Mouse (Mus musculus) embryonic facial prominence, embryonic 12.5 days (tissue): ENCODE measurements at regions not wholly inside any gene's neighbourhood (a gene's known extent, or its start where the extent isn't known, plus 50 kb on each side); places are given as distances from the start of the nearest gene placed in this dataset.

Source experiments
- ATAC-seq: fragments of 200-750 bp; cut with Nextera tagmentation; 2 replicates; pipeline ENCODE4 v1.8.0; 2017; ENCODE audit not compliant: insufficient number of reproducible peaks, insufficient read depth, low FRiP score, low TSS enrichment
- H3K27ac ChIP-seq: fragments of 300-500 bp; sonication (generic); 2 replicates; pipeline ENCODE4 v1.5.1; 2016; ENCODE audit warnings: mild to moderate bottlenecking
- H3K27me3 ChIP-seq: fragments of 300-500 bp; sonication (generic); 2 replicates; pipeline ENCODE4 v1.6.1; 2016; ENCODE audit warnings: mild to moderate bottlenecking, moderate library complexity
- H3K36me3 ChIP-seq: fragments of 300-500 bp; sonication (generic); 2 replicates; pipeline ENCODE4 v1.6.1; 2016; ENCODE audit warnings: mild to moderate bottlenecking
- H3K4me1 ChIP-seq: fragments of 300-500 bp; sonication (generic); 2 replicates; pipeline ENCODE4 v1.6.1; 2016
- H3K4me2 ChIP-seq: fragments of 300-500 bp; sonication (generic); replicated peaks from 2 replicates; pipeline ENCODE4 v1.6.1; 2016; ENCODE audit warnings: mild to moderate bottlenecking, moderate library complexity
- H3K4me3 ChIP-seq: fragments of 300-500 bp; sonication (generic); 2 replicates; pipeline ENCODE4 v1.5.1; 2016; ENCODE audit warnings: mild to moderate bottlenecking
- H3K9ac ChIP-seq: fragments of 300-500 bp; sonication (generic); 2 replicates; pipeline ENCODE4 v1.6.1; 2016; ENCODE audit warnings: mild to moderate bottlenecking, moderate library complexity
- H3K9me3 ChIP-seq: fragments of 300-500 bp; sonication (generic); 2 replicates; pipeline ENCODE4 v1.6.1; 2016; ENCODE audit warnings: mild to moderate bottlenecking, moderate library complexity
- WGBS: fragments of 180-500 bp; shearing (Covaris S2); methylation state at CpG from one replicate; pipeline ENCODE4 v1.1.7; 2016; 5-methylcytosine and 5-hydroxymethylcytosine counted together

DNA sequence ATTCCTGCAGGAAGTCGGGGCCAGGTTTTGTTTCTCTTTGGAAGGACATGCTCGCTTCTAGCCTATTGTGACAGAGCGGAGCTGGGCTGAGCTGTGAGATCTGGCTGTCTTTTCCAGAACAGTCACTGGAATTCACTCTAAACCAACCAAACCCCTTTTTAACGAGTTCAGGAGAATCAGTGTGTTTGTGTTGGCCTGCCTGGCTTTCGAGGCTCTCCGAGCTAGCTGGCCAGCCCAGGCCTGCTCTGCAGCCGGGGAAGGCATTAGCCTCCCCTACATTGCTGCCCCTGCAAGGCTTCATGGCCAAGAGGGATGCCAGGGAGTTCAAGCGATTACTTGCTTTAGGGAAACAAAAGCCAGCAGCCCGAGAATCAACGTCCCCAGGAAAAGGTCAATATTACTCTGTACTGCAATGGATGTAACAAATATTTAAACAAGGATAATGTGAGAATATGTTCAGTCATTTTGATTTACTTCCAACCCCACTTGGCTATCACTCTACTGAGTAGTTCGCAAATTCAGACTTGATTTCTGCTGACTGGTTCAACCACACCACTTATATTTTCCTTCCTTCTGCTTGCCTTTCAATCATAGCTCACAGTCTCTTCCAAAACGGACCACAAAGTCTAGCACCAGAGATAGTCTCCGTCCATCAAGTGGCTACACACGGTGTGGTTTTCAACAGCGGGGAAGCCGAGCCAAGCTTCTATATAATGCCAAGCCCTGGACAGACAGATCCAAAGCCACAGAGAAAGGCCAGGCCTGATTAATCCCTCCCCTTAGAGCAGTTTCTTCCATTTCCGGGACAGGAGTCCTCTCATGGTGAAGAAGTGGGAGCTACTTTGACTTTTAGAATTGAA lies 424.6 kb downstream of the Wdr11 start:
- no peaks in the 10 kb centered on the region for H3K36me3 ChIP-seq
- H3K4me1 ChIP-seq: peaks cover 22% of the 10 kb centered on the region
- H3K9ac ChIP-seq: no peak overlapping the region
- WGBS: 59% methylated on average over 17 of the region's 17 CpGs
- ATAC-seq: no peak
- H3K4me3 ChIP-seq: no peak overlapping the region
- H3K9me3 ChIP-seq: no peaks in the 10 kb centered on the region
- no peaks in the 10 kb centered on the region for H3K27me3 ChIP-seq
- no peak overlapping the region for H3K4me2 ChIP-seq
- H3K27ac ChIP-seq: peak overlapping the region; percentile 72

GRCm38 (mm10) chr7:130018891-130019290 lies 427.2 kb downstream of the Wdr11 start:
- H3K4me1 ChIP-seq: peaks cover 16% of the 10 kb centered on the region; the same call in 1 of the 2 replicates
- H3K27ac ChIP-seq: no peak overlapping the region
- H3K9me3 ChIP-seq: no peaks in the 10 kb centered on the region
- H3K4me3 ChIP-seq: no peak overlapping the region
- no peak for ATAC-seq
- WGBS: 24% methylated on average over 4 of the region's 4 CpGs
- H3K9ac ChIP-seq: no peak overlapping the region
- no peak overlapping the region for H3K4me2 ChIP-seq
- no peaks in the 10 kb centered on the region for H3K36me3 ChIP-seq
- H3K27me3 ChIP-seq: no peaks in the 10 kb centered on the region

- ATAC-seq: no peak
Observed at GRCm38 (mm10) chr7:130028945-130029344, 437.3 kb downstream of the Wdr11 start.

DNA sequence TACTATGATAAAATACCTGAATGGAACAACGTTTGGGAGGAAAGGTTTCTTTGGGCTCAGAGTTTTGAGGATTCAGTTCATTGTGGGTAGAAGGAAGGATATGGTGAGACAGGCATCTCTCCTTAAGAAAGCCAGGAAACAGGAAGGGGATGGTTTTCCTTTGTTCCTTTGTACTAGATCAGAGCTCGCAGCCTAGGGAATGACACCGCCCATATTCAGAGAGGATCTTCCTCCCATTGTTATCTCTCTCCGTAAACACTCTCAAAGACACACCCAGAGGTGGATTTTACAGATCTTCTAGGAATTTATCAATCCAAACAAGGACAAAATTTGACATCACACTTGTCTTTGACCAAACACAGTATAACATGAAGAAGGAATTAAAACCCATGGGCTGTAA lies 439.0 kb downstream of the Wdr11 start:
- H3K4me1 ChIP-seq: peaks cover 3% of the 10 kb centered on the region; the same call in 1 of the 2 replicates
- ATAC-seq: no peak
- no peak overlapping the region for H3K27ac ChIP-seq
- H3K4me3 ChIP-seq: no peak overlapping the region
- no peak overlapping the region for H3K4me2 ChIP-seq
- no peak overlapping the region for H3K9ac ChIP-seq
- H3K27me3 ChIP-seq: no peaks in the 10 kb centered on the region
- H3K9me3 ChIP-seq: no peaks in the 10 kb centered on the region; the same call in 1 of the 2 replicates
- 90% methylated on average over 4 of the region's 4 CpGs for WGBS
- H3K36me3 ChIP-seq: no peaks in the 10 kb centered on the region

More at GRCm38 (mm10) chr7:130028945-130029344, 437.3 kb downstream of the Wdr11 start:
- no peaks in the 10 kb centered on the region for H3K4me1 ChIP-seq
- H3K9me3 ChIP-seq: no peaks in the 10 kb centered on the region; the same call in 1 of the 2 replicates
- H3K27ac ChIP-seq: no peak overlapping the region
- H3K4me2 ChIP-seq: no peak overlapping the region
- no peaks in the 10 kb centered on the region for H3K36me3 ChIP-seq
- no peak overlapping the region for H3K9ac ChIP-seq
- no peaks in the 10 kb centered on the region for H3K27me3 ChIP-seq
- H3K4me3 ChIP-seq: no peak overlapping the region

DNA sequence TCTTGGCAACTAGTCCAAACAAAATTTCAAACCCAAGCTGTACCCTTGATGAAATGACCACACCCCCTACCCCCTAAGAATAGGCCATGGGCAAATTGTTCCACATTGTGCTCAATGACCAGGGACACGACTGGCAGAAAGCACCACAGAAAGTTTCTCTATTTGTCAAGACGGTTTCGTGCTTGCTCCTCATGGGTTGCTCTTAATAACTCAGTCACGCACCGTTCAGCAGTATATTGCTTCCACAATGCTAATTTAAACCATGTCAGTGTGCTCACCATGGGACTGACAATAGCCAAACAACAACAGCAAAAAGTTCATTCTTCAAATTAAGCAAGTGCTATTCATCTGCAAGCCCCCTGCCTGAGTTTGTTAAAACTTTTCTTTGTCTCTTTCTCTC lies 444.6 kb downstream of the Wdr11 start:
- ATAC-seq: no peak
- 0 out of 2 replicates have a peak, but pooled peaks cover 3% of the 10 kb centered on the region for H3K27me3 ChIP-seq
- no peaks in the 10 kb centered on the region for H3K9me3 ChIP-seq
- peaks cover 14% of the 10 kb centered on the region for H3K4me1 ChIP-seq
- H3K27ac ChIP-seq: peak overlapping the region; percentile 72; the same call in 1 of the 2 replicates
- H3K36me3 ChIP-seq: no peaks in the 10 kb centered on the region
- H3K4me2 ChIP-seq: no peak overlapping the region
- 38% methylated on average over 5 of the region's 5 CpGs for WGBS
- H3K4me3 ChIP-seq: no peak overlapping the region
- H3K9ac ChIP-seq: no peak overlapping the region

GRCm38 (mm10) chr7:130036845-130037572 lies 445.3 kb downstream of the Wdr11 start:
- Histone ChIP-seq H3K9me3 (no peaks in the 10 kb centered on the region), H3K27ac (peak overlapping the region; percentile 72), H3K4me3 (no peak overlapping the region), H3K9ac (no peak overlapping the region), H3K36me3 (no peaks in the 10 kb centered on the region), H3K27me3 (0 out of 2 replicates have a peak, but pooled peaks cover 3% of the 10 kb centered on the region), H3K4me2 (no peak overlapping the region), H3K4me1 (peaks cover 17% of the 10 kb centered on the region)
- no peak for ATAC-seq
- 59% methylated on average over 8 of the region's 8 CpGs for WGBS

GRCm38 (mm10) chr7:130037573-130037925 lies 445.9 kb downstream of the Wdr11 start:
- Histone ChIP-seq H3K27ac (peak overlapping the region; percentile 72), H3K9ac (no peak overlapping the region), H3K36me3 (no peaks in the 10 kb centered on the region), H3K4me3 (no peak overlapping the region), H3K4me1 (peaks cover 17% of the 10 kb centered on the region), H3K27me3 (0 out of 2 replicates have a peak, but pooled peaks cover 3% of the 10 kb centered on the region), H3K9me3 (no peaks in the 10 kb centered on the region), H3K4me2 (no peak overlapping the region)
- no peak for ATAC-seq
- 73% methylated on average over 4 of the region's 4 CpGs for WGBS

DNA sequence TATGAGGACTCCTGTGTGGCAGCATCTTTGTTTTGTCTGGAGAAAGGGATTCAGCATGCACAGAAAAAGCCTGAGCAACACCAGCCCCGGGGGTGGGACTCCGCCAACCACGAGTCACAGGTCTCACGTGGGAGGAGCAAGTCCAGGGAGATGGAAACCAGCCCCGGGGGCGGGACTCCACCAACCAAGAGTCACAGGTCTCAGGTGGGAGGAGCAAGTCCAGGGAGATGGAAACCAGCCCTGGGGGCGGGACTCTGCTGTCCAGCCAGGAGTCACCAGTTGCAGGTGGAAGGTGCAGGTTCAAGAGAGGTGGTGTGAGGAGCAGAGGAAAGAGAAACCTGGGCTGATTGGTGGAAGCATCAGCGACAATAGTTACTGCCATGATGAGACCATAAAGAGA lies 448.9 kb downstream of the Wdr11 start:
- Histone ChIP-seq H3K4me1 (peaks cover 18% of the 10 kb centered on the region), H3K9ac (no peak overlapping the region), H3K4me3 (no peak overlapping the region), H3K4me2 (no peak overlapping the region), H3K9me3 (no peaks in the 10 kb centered on the region), H3K27ac (no peak overlapping the region), H3K36me3 (no peaks in the 10 kb centered on the region), H3K27me3 (0 out of 2 replicates have a peak, but pooled peaks cover 3% of the 10 kb centered on the region)
- WGBS: 74% methylated on average over 8 of the region's 8 CpGs
- no peak for ATAC-seq

DNA sequence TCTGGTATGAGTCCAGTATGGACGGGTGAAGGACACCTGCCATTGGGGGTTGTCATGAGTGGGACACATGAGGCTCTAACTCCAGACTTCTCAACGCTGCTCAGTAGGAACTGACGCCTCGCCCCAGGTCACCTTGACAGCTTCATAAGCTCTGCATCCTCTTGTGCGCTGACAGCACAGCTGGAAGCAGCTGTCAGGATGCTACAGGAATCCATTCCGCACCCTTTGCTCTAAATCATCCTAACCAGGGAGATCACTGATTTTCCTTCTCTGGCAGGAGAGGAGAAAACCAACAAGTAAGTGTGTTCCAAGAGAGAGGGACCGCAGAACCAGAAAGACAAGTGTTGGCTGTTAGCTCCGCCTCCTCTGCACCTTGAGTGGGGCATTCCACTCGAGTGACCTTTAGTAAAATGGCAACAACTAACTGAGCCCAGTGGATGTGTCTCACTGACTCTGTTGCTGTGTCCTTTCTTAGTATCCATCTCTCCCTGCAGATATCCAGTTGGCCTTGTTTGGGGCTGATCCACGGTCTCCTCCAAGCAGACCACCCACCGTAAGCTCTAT lies 449.8 kb downstream of the Wdr11 start:
- Histone ChIP-seq H3K4me3 (no peak overlapping the region), H3K4me1 (peaks cover 14% of the 10 kb centered on the region), H3K27me3 (0 out of 2 replicates have a peak, but pooled peaks cover 3% of the 10 kb centered on the region), H3K36me3 (no peaks in the 10 kb centered on the region), H3K9me3 (no peaks in the 10 kb centered on the region), H3K27ac (no peak overlapping the region), H3K9ac (no peak overlapping the region), H3K4me2 (no peak overlapping the region)
- 84% methylated on average over 11 of the region's 11 CpGs for WGBS
- ATAC-seq: no peak

GRCm38 (mm10) chr7:130042296-130042910 lies 450.7 kb downstream of the Wdr11 start:
- H3K4me1 ChIP-seq: peaks cover 10% of the 10 kb centered on the region
- 55% methylated on average over 5 of the region's 5 CpGs for WGBS
- H3K27me3 ChIP-seq: 0 out of 2 replicates have a peak, but pooled peaks cover 3% of the 10 kb centered on the region
- no peak overlapping the region for H3K4me2 ChIP-seq
- no peaks in the 10 kb centered on the region for H3K36me3 ChIP-seq
- no peaks in the 10 kb centered on the region for H3K9me3 ChIP-seq
- ATAC-seq: no peak
- no peak overlapping the region for H3K9ac ChIP-seq
- no peak overlapping the region for H3K4me3 ChIP-seq
- H3K27ac ChIP-seq: no peak overlapping the region

DNA sequence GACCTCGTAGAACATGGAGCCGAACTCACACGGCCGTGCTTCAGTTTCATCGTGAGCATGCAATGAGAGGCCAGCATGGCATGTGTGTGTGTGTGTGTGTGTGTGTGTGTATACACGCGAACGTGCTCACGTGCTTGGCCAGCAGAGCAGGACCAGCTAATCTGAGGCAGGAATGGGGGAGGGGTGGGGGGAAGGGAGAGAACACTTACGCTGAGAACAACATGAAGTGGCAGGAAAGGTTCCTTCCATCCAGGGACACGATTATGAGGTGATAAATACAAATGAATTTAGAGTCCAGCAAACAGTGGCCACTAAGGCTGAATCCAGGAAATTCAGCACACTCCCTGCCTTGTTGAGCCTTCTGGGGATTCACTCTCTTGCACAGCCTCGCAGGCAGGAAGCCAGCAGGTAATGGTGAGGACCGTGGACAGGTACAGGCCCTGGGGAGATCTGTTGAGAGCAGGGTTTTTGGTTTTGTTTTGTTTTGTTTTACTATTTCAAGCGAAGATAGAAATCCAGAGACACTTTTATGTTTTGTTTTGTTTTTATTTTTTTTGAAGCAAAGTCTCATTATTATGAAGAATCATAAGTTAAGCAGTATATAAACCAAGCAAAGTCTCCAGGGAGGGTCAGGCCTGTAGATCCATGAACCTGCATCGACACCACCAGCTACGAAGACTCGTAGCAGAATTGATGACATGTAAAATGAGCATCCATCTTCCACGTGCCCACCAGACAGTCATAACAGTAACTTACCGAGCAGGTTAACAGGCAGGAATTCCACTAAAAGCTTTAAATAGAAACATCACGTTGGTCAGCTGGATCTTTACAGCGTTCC lies 452.0 kb downstream of the Wdr11 start:
- 56% methylated on average over 21 of the region's 21 CpGs for WGBS

More for the DNA sequence above, 452.0 kb downstream of the Wdr11 start:
- H3K4me2 ChIP-seq: no peak overlapping the region
- 0 out of 2 replicates have a peak, but pooled peaks cover 3% of the 10 kb centered on the region for H3K27me3 ChIP-seq
- no peaks in the 10 kb centered on the region for H3K36me3 ChIP-seq
- no peak overlapping the region for H3K9ac ChIP-seq
- ATAC-seq: no peak
- H3K4me1 ChIP-seq: peaks cover 10% of the 10 kb centered on the region
- no peaks in the 10 kb centered on the region for H3K9me3 ChIP-seq
- H3K27ac ChIP-seq: no peak overlapping the region
- H3K4me3 ChIP-seq: no peak overlapping the region
